Mouse (Mus musculus) cerebral cortex, adult 2 months (tissue): ENCODE results near the gene Spz1.

Experiments used
- WGBS: fragments of 180-500 bp; shearing (Covaris S2); methylation state at CpG from one replicate; pipeline ENCODE4 v1.1.7; 2018; 5-methylcytosine and 5-hydroxymethylcytosine counted together

Gene Spz1

GRCm38 (mm10) chr13:92576072-92576471, at the start of gene Spz1:
Gene Spz1 (minus strand): TSS chr13:92576172.

GRCm38 (mm10) chr13:92616459-92616858, 40.5 kb upstream of the Spz1 start:
- WGBS, result 54% methylated on average over 8 of the region's 8 CpGs

- whole genome bisulfite sequencing, result 45% methylated on average over 5 of the region's 5 CpGs
Observed at GRCm38 (mm10) chr13:92615201-92615600, 39.2 kb upstream of the Spz1 start.

DNA sequence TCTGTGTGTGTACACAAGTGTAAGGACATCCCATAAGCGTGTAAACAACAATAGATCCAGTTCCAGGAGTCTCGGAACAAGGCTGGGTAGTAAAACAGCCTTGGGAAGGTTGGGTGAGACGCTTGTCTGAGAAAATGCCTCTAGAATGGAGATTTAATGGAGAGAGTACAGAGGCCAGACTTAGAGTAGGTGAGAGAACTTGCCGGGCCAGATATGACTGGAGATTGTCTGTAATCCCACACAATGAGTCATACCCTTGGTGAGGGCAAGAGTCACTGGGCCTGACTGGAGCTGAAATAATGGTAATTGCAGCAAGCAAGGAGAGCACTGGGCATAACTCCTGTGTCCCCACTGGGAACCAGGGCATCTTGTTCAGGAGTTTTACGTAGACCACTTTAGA, 37.1 kb upstream of the Spz1 start:
- WGBS, result 61% methylated on average over 5 of the region's 5 CpGs

GRCm38 (mm10) chr13:92611917-92612316, 35.9 kb upstream of the Spz1 start:
- 12% methylated on average over 7 of the region's 7 CpGs for WGBS

- WGBS, result under 1% methylated on average over 43 of the region's 43 CpGs
Observed at GRCm38 (mm10) chr13:92611254-92611784, 35.3 kb upstream of the Spz1 start.

DNA sequence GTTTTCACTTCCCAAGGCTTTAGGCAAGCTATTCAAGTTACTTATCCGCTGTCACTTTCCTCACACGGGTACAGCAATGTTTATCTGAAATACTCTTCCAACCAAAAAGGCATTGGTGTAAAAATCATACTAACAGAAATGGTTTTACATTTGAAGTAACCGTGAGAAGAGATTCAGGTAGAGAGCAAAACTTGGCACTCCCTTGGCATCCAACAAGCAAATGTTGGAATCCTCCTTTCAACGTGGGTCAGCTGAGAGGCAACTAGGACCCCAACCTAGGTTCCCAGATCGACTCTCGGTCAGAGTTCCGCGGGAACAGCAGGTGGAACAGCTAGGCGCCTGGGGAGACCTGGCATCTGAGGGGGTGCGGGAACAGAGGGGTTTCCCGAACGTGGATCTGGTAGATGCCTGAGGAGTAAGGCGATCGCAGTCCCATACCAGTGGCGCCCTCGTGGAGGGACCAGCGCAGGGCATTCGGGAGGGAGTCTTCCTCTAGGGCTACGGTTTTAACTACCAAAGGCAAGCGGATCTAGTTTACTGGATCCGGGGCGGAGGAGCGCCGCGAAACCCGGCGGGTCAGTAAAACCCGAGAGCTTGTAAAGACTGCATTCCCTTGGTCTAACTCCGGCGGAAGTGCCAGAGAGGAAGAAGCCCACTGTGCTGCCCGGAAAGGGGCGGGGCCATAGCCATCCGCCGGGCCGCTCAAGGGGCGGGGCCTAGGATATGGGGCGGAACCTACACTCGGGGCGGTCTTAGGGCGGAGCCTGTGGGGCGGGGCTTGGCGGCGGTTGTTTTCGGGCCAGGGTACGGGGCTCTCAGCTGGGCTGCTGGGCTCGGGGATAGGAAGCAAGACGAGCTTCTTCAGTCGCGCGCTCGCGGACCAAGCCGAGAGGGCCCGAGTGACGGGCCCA, 34.6 kb upstream of the Spz1 start, which contains the start of gene Serinc5:
Gene Serinc5 (plus strand): TSS at position 781 of the 911 bp plus-strand sequence.
- WGBS, result 1% methylated on average over 55 of the region's 55 CpGs

- WGBS, result 10% methylated on average over 13 of the region's 13 CpGs
Observed at GRCm38 (mm10) chr13:92609486-92610310, 33.7 kb upstream of the Spz1 start.

DNA sequence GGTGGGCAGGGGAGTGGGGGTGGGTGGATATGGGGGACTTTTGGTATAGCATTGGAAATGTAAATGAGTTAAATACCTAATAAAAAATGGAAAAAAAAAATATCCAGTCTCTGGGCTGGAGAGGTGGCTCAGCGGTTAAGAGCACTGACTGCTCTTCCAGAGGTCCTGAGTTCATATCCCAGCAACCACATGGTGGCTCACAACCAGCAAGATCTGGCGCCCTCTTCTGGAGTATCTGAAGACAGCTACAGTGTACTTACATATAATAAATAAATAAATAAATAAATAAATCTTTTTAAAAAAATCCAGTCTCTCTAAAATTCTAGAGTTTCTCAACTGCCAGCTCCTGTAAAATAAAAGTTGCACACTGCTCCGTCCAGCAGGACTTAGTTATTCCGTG, 29.3 kb upstream of the Spz1 start:
- WGBS, result 89% methylated on average over 4 of the region's 4 CpGs

- WGBS, result 79% methylated on average over 3 of the region's 3 CpGs
Observed at GRCm38 (mm10) chr13:92595424-92595823, 19.5 kb upstream of the Spz1 start.

DNA sequence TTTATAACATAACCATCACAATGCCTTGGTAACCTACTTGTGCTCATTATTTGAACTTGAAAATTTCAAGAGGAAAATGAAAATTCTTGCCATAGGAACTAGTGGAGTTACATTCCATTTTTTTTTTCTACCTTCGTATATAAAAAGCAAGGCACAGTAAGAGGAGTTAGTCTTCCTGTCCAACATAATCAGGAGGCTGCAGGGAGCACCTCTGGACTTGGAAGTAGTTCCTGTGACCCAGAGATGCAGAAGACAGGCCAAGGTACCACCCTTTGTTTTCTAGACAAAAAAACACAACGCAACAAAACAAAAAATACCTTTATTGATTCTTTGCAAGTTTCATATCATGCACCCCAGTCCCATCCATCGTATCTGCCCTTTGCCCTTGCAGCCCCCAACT, 18.9 kb upstream of the Spz1 start:
- WGBS, result 82% methylated on average over 3 of the region's 3 CpGs

DNA sequence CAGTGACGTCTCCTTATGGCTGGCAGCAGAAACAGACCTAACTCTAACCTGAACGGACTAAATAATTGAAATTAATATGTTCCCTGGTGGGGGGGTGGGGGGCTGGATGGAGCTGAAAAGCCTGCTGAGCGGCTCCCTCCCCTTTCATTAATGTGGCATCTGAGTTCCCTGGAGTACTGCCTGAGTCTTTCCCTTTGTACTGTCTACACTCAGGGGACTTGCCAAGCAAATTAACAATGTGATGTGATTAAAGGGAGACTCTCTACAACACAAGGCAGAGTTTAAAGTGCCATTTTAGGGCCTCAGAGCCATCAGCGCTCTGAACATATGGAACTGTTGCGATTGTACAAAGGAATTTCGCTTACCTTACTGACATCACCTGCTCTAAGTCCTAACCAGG, 18.5 kb upstream of the Spz1 start:
- WGBS, result 79% methylated on average over 6 of the region's 6 CpGs

- WGBS, result 52% methylated on average over 3 of the region's 3 CpGs
Observed at GRCm38 (mm10) chr13:92593731-92594396, 17.9 kb upstream of the Spz1 start.

GRCm38 (mm10) chr13:92592786-92593635, 17.0 kb upstream of the Spz1 start:
- WGBS, result 42% methylated on average over 12 of the region's 12 CpGs

DNA sequence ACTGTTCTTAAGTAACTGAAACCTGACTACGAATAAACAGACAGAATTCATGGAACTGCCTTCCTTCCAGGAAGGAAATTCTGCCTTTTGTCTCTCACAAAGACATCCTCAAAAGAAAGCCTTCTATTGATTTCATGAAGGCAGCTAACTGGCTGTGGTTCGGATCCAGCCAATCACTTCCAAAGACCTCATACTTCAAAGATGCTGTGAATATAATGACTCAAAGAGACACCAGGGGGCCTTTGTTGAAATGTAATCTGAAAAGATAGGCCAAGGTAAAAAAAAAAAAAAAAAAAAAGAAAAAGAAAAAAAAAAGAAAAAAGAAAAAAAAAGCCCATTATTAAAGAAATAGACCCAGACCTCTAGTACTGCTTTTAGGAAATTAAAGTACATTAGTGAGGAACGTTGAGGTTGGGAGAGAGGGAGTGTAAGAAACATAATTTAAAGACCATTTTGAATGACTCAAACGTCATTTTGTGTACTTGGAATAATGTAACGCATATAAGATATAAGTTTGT, 16.4 kb upstream of the Spz1 start:
- WGBS, result 68% methylated on average over 5 of the region's 5 CpGs

DNA sequence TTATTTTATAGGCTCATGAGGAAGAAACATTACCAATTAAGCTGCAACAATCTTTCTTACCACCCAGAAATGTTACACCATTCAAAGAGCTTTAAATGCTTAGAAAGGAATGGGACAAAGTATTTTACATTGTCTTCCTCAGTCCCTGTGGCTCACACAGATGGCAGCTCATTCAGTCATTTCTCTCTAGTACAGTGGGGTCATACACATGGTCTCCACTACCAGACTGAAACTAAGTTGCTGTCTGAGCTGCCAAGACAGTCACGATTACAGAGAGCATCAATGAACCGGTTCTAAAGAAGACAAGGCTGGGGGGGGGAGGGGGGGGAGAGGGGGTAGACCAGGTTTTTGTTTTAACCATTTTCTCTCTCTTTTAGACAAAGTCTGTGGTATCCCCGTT, 15.3 kb upstream of the Spz1 start:
- WGBS, result 61% methylated on average over 3 of the region's 3 CpGs

DNA sequence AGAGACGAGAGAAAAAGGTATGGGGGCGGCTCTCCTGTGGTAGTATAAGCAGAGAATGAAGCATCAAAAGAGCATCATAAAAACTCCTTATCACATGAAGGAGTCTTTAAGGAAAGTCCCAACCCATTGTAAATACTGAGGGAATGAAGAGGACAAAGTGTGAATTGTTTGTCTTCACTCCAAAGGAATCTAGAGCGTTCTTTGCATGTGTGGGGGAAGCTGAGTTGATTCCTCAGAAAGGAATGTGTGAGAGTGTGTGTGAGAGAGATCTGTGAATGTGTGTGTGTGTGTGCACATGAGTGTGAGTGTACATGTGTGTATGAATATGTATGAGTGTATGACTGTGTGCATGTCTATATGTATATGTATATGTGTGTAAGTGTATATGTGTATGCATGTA, 12.7 kb upstream of the Spz1 start:
- WGBS, result 55% methylated on average over 3 of the region's 3 CpGs

GRCm38 (mm10) chr13:92584094-92584717, 8.2 kb upstream of the Spz1 start:
- 42% methylated on average over 8 of the region's 8 CpGs for WGBS

- WGBS, result 31% methylated on average over 10 of the region's 10 CpGs
Observed at GRCm38 (mm10) chr13:92580220-92581043, 4.5 kb upstream of the Spz1 start.
